Comparison of ENCODE assay signal across 11 mouse cellular contexts in the genomic region with DNA sequence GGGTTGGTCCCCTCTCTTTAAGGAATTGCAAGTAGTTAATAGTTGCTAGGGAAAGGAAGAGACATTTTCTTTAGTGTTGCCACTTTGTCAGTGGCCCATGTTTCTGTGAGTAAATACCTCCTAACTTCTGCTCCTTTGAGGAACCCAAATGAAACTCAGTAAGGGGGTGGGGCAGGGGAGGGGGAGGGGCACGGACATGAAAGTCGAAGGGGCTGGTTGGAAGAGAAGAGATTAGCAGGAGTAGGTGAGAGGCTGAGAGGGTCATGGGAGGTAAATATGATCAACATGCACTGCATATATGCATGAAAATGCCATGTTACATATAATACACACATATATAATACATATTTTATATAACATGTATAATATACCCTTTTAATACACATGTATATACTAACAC.
"Had no signal": no experiment of that assay in that cellular context is flagged by ENCODE, and none has a peak within 500 bp of the region (broad histone marks: within the 10 kb centered on the region; RNA-seq: fewer than 3 reads in every experiment).

No protein-coding gene starts in this region.

- ATAC-seq: midbrain, embryonic 15.5 days had no signal

- H3K36me3 ChIP-seq: lung, embryonic 15.5 days; midbrain, embryonic 13.5 days; midbrain, embryonic 15.5 days; neural tube, embryonic 12.5 days; stomach, embryonic 15.5 days had no signal

- H3K27ac ChIP-seq: macrophage; midbrain, embryonic 13.5 days; neural tube, embryonic 12.5 days had no signal

- H3K27me3 ChIP-seq: lung, embryonic 15.5 days; megakaryocyte, embryonic 14.5 days; midbrain, embryonic 13.5 days; midbrain, embryonic 15.5 days; neural tube, embryonic 12.5 days; stomach, embryonic 15.5 days had no signal

- H3K4me3 ChIP-seq: lung, embryonic 15.5 days; midbrain, embryonic 13.5 days; midbrain, embryonic 15.5 days; neural tube, embryonic 12.5 days; stomach, embryonic 15.5 days had no signal

- H3K9me3 ChIP-seq: lung, embryonic 15.5 days; midbrain, embryonic 13.5 days; midbrain, embryonic 15.5 days; neural tube, embryonic 12.5 days; stomach, embryonic 15.5 days had no signal

- H3K9ac ChIP-seq: lung, embryonic 15.5 days; midbrain, embryonic 13.5 days; midbrain, embryonic 15.5 days; neural tube, embryonic 12.5 days; stomach, embryonic 15.5 days had no signal

- DNase-seq: right cerebral cortex, postnatal 14 days; thymus, adult 2 months; thymus, postnatal 36 days had no signal

- H3K4me2 ChIP-seq: lung, embryonic 15.5 days; midbrain, embryonic 11.5 days; midbrain, embryonic 13.5 days; midbrain, embryonic 15.5 days; neural tube, embryonic 12.5 days had no signal
